Mouse (Mus musculus): ENCODE measurements around the gene Arxes1. TPM values are rescaled to one million over a fixed set of nuclear protein-coding genes. Genes with fewer than 3 reads are reported as not detected.
"Not testable (repeated sequence)": the region's sequence is repeated elsewhere in the genome, so short reads cannot be mapped to it uniquely, and the experiment has no call there.

The Arxes1 gene
- not detected in 2 replicates for polyA plus RNA-seq (2012)

DNA sequence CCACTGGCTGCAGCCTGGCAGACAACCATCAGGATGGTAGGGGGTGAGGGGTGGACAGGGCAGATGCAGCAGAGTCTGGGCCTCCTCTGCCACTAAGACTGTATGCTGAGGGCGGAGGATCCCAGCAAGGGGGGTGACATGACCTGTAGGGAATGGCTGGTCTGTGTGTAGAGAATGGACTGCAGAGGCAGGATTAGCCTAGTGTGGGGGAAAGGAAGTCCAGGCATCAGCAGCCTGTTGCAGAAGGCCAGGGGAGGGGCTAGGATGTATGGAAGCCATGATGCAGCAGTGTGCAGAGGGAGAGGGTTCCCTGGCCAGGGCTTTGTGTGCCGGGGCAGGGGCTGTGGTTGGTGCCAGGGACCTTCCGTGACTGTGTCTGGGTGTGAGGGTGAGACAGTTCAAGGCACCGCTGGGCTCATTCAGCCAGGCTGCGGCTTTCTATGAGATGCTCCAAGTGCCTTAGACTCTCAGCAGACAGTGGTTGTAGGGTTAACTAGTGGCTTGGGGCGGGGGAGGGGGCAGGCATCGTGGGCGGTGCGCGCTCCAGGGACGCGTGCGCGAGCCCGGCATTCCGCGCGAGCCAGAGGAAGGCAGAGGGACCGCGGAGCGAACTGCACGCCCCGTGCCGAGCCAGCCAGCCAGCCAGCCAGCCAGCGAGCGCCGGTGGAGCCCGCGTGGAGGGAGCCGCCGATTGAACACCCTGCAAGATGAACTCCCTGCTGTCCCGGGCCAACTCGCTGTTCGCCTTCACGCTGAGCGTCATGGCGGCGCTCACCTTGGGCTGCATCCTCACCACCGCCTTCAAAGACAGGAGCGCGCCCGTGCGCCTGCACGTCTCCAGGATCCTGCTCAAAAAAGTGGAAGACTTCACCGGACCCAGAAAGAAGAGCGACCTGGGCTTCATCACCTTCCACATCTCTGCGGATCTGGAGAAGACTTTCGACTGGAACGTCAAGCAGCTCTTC lies at the start of gene Arxes1:
TSS of gene Arxes1 (plus strand) at position 569 of the 965 bp plus-strand sequence.
- not testable (repeated sequence) for TF ChIP-seq GATA1 (IDR thresholded peaks at IDR 0.05; ENCODE audit: low read length)

DNA sequence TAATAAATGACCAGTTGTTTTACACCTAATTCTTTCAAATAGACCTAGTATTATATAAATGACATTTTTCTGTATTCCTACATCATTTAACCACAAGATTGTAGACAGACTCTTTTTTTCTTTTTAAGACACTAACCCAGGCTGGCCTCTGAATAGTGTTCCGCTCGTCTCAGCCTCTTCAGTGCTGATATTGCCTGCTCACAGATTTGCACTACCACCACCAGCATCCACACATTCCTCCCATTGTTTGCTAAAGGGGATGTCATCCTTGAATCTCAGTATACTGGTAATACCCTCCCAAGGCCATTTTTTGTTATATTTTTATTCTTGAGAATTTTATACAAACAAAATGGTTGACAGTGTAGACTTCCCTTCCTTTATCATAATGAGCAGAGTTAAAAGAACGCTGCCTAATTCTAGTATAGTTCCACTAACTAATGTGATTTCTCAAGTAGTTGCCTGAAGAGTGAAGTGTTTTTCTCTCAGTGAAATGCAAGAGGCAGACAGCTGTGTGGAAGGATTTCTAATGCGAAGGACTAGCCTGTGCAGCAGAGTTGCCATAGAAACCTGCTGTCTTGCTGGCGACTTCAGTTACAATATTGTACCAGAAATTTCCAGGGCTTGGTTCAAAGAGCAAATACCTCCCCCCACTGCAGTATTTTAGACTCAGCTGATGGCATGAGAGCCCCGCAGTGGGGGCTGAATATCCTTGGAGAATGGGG lies 48.5 kb upstream of the Arxes1 start:
- TF ChIP-seq GATA1 (IDR thresholded peaks at IDR 0.05; ENCODE audit: low read length): no peak

DNA sequence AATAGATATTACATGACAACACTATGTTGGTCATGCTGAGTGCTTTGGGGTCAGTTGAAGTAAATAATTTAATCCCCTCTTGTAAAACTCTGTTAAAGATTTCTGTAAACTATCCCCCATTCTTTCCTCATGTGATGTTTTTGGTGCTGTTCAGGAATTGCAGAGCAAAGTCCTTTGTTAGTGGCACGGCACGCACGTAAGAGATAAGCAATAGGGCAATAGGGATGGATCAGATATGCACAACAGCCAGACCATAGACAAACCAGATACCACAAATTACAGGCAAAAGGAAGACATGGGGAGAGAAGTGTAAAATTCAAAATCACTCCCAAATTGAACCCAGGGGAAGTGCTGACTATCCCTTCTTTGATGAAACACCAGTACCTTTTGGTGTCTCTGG lies 46.9 kb upstream of the Arxes1 start:
- no peak for TF ChIP-seq GATA1 (IDR thresholded peaks at IDR 0.05; ENCODE audit: low read length)

DNA sequence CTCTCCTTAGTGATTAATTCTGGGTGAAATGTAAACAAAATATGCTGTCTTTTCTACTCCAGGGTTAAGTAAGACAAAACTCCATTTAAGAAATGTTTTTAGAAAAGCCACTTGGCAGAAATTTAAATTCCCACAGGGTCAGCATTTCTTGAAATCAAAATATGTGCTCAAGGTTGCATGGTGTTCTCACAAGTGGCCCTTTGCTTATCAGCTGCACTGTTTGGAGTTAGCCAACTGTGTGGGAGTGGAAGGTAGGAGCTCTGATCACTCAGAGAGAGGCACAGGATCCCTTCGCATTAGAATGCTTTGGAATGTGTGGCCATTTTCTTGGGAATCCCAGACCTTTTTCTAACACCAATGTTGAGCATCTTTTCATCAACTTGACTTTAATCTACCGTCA lies 42.5 kb upstream of the Arxes1 start:
- no peak for TF ChIP-seq GATA1 (IDR thresholded peaks at IDR 0.05; ENCODE audit: low read length)

DNA sequence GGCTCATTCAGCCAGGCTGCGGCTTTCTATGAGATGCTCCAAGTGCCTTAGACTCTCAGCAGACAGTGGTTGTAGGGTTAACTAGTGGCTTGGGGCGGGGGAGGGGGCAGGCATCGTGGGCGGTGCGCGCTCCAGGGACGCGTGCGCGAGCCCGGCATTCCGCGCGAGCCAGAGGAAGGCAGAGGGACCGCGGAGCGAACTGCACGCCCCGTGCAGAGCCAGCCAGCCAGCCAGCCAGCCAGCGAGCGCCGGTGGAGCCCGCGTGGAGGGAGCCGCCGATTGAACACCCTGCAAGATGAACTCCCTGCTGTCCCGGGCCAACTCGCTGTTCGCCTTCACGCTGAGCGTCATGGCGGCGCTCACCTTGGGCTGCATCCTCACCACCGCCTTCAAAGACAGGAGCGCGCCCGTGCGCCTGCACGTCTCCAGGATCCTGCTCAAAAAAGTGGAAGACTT lies 39.5 kb upstream of the Arxes1 start, which contains the start of gene Arxes2:
TSS of gene Arxes2 (plus strand) at position 161 of the 456 bp plus-strand sequence.
- not testable (repeated sequence) for TF ChIP-seq GATA1 (IDR thresholded peaks at IDR 0.05; ENCODE audit: low read length)

DNA sequence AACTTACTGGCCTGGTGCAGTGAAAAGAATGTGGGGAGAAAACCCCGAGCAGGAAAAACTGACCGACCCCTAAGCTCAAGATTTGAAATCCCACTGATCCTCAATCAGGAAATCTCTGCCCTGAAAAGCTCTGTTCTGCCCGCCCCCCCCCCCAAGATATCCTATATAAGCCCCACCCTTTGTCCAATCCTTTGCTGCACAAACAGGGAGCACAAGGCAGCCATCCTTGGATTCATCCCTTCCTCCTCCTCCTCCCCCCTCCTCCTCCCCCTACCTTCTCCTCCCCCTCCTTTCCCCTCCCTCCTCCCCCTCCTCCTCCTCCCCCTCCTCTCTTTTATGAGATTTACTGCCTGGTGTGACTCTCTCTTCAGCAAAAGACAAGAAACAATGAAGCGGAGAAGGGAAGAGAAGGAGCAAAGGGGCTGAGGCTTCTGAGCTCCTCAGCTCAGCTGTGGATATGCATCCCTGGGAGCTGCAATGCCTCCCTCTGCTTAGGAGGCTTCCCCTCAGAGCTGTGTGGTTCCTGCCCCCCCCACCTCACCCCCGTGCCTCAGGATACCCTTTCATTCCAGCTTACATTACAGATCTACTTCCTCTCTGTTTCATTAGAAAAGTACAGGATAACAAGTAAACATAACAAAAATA lies 25.8 kb upstream of the Arxes1 start:
- no peak for TF ChIP-seq GATA1 (IDR thresholded peaks at IDR 0.05; ENCODE audit: low read length)

DNA sequence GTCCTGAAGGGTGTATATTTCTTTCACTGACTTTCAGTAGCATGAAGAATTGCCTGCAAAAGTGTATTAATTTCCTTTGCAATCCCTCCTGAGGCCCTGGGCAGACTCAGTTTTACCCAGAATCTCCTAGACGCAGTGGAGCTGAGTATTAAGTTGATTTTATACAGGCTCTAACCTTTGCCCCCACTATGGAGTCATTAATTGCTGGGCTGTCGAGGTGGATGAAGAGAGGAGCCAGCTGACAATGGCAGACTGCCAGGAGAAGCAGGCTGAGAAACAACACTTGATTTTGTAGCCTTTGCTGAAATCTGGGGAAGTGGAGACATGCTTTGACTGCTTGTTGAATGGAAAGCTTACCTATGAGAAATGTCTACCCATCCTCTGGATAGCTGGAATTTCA lies 18.8 kb upstream of the Arxes1 start:
- TF ChIP-seq GATA1 (IDR thresholded peaks at IDR 0.05; ENCODE audit: low read length): no peak

DNA sequence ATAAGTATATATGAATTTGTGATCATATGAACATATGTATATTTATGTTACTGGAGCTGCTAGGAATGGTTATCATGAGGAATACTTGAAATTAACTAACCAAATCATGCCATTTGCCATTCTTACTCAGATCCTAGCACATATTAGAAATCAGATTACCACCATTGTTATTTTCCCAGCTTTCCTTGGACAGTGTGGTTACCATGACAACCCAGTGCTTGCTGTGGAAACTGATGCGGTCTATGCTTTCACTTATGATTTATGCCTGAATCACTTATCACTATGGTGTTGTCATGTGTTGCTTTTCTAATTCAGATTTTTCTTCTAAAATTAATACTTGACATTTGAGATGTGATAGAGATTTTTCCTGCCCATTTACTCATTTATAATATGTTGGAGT lies 2.8 kb upstream of the Arxes1 start:
- TF ChIP-seq GATA1 (IDR thresholded peaks at IDR 0.05; ENCODE audit: low read length): no peak

DNA sequence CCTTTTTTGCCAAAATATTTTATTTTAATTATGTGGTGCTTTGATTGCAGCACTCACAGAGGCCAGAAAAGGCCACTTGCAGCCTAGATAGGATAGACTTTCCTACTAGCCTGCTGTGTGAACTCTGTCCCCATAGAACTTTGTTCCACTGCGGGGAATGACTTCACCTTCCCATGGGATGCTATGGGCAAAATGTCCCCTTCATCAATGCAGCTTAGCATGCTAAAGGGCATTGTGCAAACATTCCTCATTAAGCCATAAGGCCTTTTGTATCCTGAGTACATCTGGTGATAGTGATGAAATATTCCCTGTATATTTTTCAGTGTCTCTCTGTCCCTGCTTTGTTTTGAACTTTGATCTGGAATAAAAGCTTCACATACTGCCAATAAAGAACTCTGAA lies 10.6 kb downstream of the Arxes1 start:
- no peak for TF ChIP-seq GATA1 (IDR thresholded peaks at IDR 0.05; ENCODE audit: low read length)

DNA sequence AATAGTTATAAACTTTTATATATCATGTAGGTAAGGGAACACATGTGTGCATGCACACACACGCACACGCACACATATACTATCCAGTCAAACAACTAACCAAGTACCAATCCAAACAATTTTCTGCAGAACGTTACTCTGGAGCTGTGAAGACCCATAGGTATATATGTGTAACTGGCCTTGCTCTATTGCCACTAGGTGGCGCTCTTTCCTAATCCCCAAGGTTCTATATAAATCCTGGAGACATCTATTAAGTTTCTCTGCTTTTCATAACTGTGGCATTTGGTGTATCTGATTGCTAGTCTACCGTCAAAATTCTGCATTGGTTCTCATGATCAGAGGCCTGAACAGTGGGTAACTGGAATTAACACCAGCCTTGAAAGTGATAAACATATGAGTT lies 14.4 kb downstream of the Arxes1 start:
- TF ChIP-seq GATA1 (IDR thresholded peaks at IDR 0.05; ENCODE audit: low read length): no peak

DNA sequence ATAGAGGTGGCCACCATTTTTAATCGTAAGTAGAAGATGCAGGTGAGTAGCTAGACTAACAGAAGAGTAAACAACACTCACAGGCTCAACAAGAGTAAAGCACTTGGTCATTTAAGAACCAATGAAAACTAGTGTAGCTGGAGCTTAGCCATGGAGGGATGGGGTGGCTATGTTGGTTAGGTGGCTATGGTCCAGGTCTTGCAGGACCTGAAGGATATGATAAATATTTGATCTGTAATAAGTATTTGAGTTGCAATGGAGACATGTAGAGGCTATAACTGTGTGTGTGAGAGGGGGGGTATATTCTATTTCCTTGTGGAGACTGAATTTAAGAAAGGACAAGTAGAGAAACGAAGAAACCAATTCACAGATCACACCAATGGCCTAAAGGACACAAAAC lies 18.1 kb downstream of the Arxes1 start:
- TF ChIP-seq GATA1 (IDR thresholded peaks at IDR 0.05; ENCODE audit: low read length): no peak

DNA sequence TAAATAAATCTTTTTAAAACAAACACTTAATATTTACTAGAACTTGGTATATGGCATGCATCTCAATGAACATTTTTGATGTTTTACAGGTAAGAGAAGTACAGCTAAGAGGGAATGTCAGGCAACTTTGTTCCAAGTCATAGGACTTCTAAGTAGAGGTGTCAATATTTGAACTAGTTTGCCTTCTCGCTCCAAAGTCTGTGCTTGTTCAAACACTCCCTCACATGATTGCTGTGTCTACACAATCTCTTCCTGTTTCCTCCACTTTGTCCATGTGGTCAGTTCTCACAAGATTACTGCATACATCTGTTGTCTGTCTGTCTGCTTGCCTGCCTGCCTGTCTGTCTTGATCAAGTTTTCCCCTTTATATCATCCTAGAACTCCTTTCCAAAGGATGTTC lies 27.5 kb downstream of the Arxes1 start:
- no peak for TF ChIP-seq GATA1 (IDR thresholded peaks at IDR 0.05; ENCODE audit: low read length)

DNA sequence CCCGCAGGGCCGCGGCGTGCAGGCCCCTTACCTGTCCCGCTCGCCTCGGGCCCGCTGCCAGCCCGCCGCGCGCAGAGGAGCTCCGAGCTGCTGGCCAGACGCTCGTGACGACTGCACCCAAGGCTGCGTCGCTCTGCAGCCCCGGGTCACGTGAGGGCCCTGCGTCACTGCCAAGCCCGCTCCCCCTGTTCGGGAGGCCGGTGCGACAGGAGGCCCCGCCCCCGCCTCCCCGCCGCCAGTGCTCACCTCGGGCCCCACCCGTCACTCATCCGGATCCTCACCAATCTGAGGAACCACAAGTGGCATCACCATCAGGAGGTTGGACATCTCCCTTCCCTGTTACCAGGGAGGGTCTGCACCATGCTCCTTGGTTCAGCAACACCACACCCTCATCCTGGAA lies 34.9 kb downstream of the Arxes1 start, which contains the start of gene Bex2:
TSS of gene Bex2 (minus strand) at position 217 of the 400 bp plus-strand sequence.
- not testable (repeated sequence) for TF ChIP-seq GATA1 (IDR thresholded peaks at IDR 0.05; ENCODE audit: low read length)

Other genes with a start within 250 kb of the Arxes1 start
- gene Bhlhb9, start 235.8 kb upstream of the Arxes1 start, polyA plus RNA-seq (2012): 29.3 and 55.1 TPM in 2 replicates
- gene Gprasp2, start 194.3 kb upstream of the Arxes1 start, polyA plus RNA-seq (2012): not detected in 2 replicates
- 7.4 and 7.5 TPM in 2 replicates for gene Arxes2, start 39.5 kb upstream of the Arxes1 start, polyA plus RNA-seq (2012)
- gene Bex2, start 34.9 kb downstream of the Arxes1 start, polyA plus RNA-seq (2012): 0.17 TPM in 1 of 2 replicates, not detected in the other
- not detected in 2 replicates for gene Nxf3, start 51.9 kb downstream of the Arxes1 start, polyA plus RNA-seq (2012)
- not detected in 2 replicates for gene Bex4, start 105.6 kb downstream of the Arxes1 start, polyA plus RNA-seq (2012)
- gene Tceal8, start 139.0 kb downstream of the Arxes1 start, polyA plus RNA-seq (2012): 3.4 and 17.9 TPM in 2 replicates
- gene Tceal5, start 170.5 kb downstream of the Arxes1 start, polyA plus RNA-seq (2012): 0.30 and 0.37 TPM in 2 replicates
- gene Tceal7, start 181.4 kb downstream of the Arxes1 start, polyA plus RNA-seq (2012): not detected in 2 replicates
- not detected in 2 replicates for gene Bex1, start 182.1 kb downstream of the Arxes1 start, polyA plus RNA-seq (2012)
- gene Tceal9, start 211.7 kb downstream of the Arxes1 start, polyA plus RNA-seq (2012): 66.1 and 78.6 TPM in 2 replicates
- gene Bex3, start 236.9 kb downstream of the Arxes1 start, polyA plus RNA-seq (2012): 460 and 610 TPM in 2 replicates